Mouse (Mus musculus) midbrain, embryonic 14.5 days (tissue): ENCODE data around the gene Myl7. TPM values are rescaled to one million over a fixed set of nuclear protein-coding genes. Genes with fewer than 3 reads are reported as not detected.
A peak's percentile ranks its signal among the peaks of the same experiment; 100 is the strongest.

Source experiments
- ATAC-seq: fragments of 200-750 bp; cut with Nextera tagmentation; 2 replicates; pipeline ENCODE4 v1.8.0; 2017; ENCODE audit warnings: moderate number of reproducible peaks, moderate library complexity; ENCODE audit not compliant: low FRiP score, low TSS enrichment
- DNase-seq: peaks from one replicate; pipeline ENCODE4 v3.0.0-alpha.2; 2015
- H3K27ac ChIP-seq: fragments of 300-500 bp; sonication (generic); replicated peaks from 2 replicates; pipeline ENCODE4 v1.5.1; 2014; ENCODE audit warnings: mild to moderate bottlenecking, low read depth, low read length, moderate library complexity
- H3K27me3 ChIP-seq: fragments of 300-500 bp; sonication (generic); 2 replicates; pipeline ENCODE4 v1.6.1; 2014; ENCODE audit warnings: low read length, control low read depth, mixed read lengths; ENCODE audit not compliant: control insufficient read depth, insufficient read depth
- H3K36me3 ChIP-seq: fragments of 300-500 bp; sonication (generic); 2 replicates; pipeline ENCODE4 v1.6.1; 2014; ENCODE audit warnings: low read length, control low read depth; ENCODE audit not compliant: control insufficient read depth, insufficient read depth
- H3K4me1 ChIP-seq: fragments of 300-500 bp; sonication (generic); 2 replicates; pipeline ENCODE4 v1.6.1; 2014; ENCODE audit warnings: mild to moderate bottlenecking, antibody characterized with exemption, low read length, control low read depth; ENCODE audit not compliant: control insufficient read depth, insufficient read depth
- H3K4me2 ChIP-seq: fragments of 300-500 bp; sonication (generic); 2 replicates; pipeline ENCODE4 v1.6.1; 2014; ENCODE audit warnings: mild to moderate bottlenecking, low read length, moderate library complexity
- H3K4me3 ChIP-seq: fragments of 300-500 bp; sonication (generic); replicated peaks from 2 replicates; pipeline ENCODE4 v1.5.1; 2014; ENCODE audit warnings: low read depth, low read length
- H3K9ac ChIP-seq: fragments of 300-500 bp; sonication (generic); replicated peaks from 2 replicates; pipeline ENCODE4 v1.6.1; 2014; ENCODE audit warnings: mild to moderate bottlenecking, low read length, moderate library complexity
- H3K9me3 ChIP-seq: fragments of 300-500 bp; sonication (generic); 2 replicates; pipeline ENCODE4 v1.6.1; 2016; ENCODE audit warnings: low read length, control low read depth, mixed read lengths; ENCODE audit not compliant: control insufficient read depth
- WGBS: fragments of 180-500 bp; shearing (Covaris S2); extraction: QIAGEN DNeasy Blood & Tissue Kit; methylation state at CpG from one replicate; pipeline ENCODE4 v1.1.7; 2014; 5-methylcytosine and 5-hydroxymethylcytosine counted together
- polyA plus RNA-seq: library from polyadenylated mRNA; unstranded; fragments of >200 nt; fragmentation: Nextera tagmentation; extraction: Ambion mirVana; gene quantifications from 2 replicates; pipeline ENCODE4 v1.2.1, GENCODE M21; 2014

The Myl7 gene
- polyA plus RNA-seq, 1 experiment from 2014 or later = not detected

- Histone ChIP-seq H3K4me1 (no peaks in the 10 kb centered on the region), H3K4me2 (no peak overlapping the region), H3K9me3 (no peaks in the 10 kb centered on the region), H3K36me3 (no peaks in the 10 kb centered on the region), H3K4me3 (no peak overlapping the region), H3K9ac (no peak overlapping the region), H3K27ac (no peak overlapping the region), H3K27me3 (no peaks in the 10 kb centered on the region; the same call in 1 of the 2 replicates)
- no peak for DNase-seq
- ATAC-seq = no peak
- WGBS = 43% methylated on average over 7 of the region's 7 CpGs
These were observed 42.7 kb downstream of the Myl7 start for GRCm38 (mm10) chr11:5855902-5856301.

- H3K27ac ChIP-seq = no peak overlapping the region
- no peak overlapping the region for H3K4me2 ChIP-seq
- no peak overlapping the region for H3K9ac ChIP-seq
- no peak for ATAC-seq
- DNase-seq = no peak
- no peaks in the 10 kb centered on the region for H3K4me1 ChIP-seq
- no peak overlapping the region for H3K4me3 ChIP-seq
- no peaks in the 10 kb centered on the region for H3K36me3 ChIP-seq
- no peaks in the 10 kb centered on the region; the same call in 1 of the 2 replicates for H3K27me3 ChIP-seq
- no peaks in the 10 kb centered on the region for H3K9me3 ChIP-seq
These were observed 43.1 kb downstream of the Myl7 start for GRCm38 (mm10) chr11:5855481-5855880.

DNA sequence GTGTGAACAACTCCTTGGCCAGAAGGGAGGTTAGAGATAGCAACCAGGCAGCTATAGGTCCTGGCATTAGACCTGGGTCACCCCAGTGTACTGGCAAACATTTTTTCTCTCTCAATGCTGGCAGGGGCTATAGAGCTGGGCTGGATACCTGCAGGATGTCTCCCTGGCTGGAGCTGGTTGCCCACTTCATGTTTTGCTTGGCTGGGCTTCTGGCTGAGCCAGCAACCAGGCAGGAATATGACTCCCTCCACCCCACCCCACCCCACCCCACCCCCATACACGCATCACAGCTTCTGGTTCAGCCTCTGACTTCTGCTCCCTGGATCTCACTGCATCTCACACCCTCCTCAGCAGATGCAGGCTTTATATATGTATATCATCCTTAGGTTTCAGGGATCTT, 46.3 kb downstream of the Myl7 start:
- 50% methylated on average over 1 of the region's 1 CpGs for WGBS
- H3K27me3 ChIP-seq = no peaks in the 10 kb centered on the region
- no peak for ATAC-seq
- no peak overlapping the region for H3K4me3 ChIP-seq
- H3K27ac ChIP-seq = no peak overlapping the region
- no peaks in the 10 kb centered on the region; the same call in 1 of the 2 replicates for H3K4me1 ChIP-seq
- H3K36me3 ChIP-seq = no peaks in the 10 kb centered on the region
- H3K9me3 ChIP-seq = no peaks in the 10 kb centered on the region
- no peak overlapping the region for H3K4me2 ChIP-seq
- no peak for DNase-seq
- H3K9ac ChIP-seq = no peak overlapping the region

DNA sequence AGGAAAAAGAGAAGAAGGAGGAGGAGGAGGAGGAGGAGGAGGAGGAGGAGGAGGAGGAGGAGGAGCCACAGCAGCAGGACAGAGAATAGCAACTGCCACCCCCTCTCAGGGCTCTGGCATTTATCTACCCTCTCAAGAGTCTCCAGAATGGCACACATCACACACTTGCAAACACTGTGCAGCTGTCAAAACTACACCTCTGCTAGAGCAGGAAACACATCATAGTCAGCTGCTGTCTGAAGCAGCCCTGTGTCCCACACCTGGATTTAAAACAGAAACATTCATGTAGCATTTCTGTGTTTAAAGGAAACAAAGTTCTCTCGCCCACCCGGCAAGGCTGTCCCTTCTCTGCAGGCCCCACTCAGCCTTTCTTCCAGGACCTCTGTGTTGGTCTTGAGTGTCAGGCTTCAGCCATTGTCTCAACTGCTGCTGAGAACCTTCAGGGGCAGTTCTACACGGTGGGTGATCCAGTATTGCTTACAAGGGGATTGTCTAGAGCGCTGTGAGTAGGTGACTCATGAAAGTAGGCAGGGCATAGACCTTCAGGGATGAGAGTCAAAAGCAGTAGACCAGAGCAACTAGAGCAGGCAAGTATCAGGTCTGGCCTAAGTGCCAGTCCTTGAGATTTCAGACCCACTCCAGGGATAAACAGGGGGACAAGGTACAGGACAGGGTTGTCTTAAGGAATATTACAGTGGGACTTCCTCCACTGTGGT, 47.4 kb downstream of the Myl7 start:
- ATAC-seq = no peak
- H3K27ac ChIP-seq = no peak overlapping the region
- H3K9ac ChIP-seq = no peak overlapping the region
- H3K4me3 ChIP-seq = no peak overlapping the region
- no peak overlapping the region for H3K4me2 ChIP-seq
- 66% methylated on average over 4 of the region's 4 CpGs for WGBS
- H3K4me1 ChIP-seq = no peaks in the 10 kb centered on the region; the same call in 1 of the 2 replicates
- H3K27me3 ChIP-seq = no peaks in the 10 kb centered on the region
- DNase-seq = no peak
- H3K36me3 ChIP-seq = no peaks in the 10 kb centered on the region
- no peaks in the 10 kb centered on the region for H3K9me3 ChIP-seq

- Histone ChIP-seq H3K9ac (no peak overlapping the region), H3K4me3 (no peak overlapping the region), H3K4me1 (no peaks in the 10 kb centered on the region; the same call in 1 of the 2 replicates), H3K27me3 (no peaks in the 10 kb centered on the region), H3K9me3 (no peaks in the 10 kb centered on the region), H3K36me3 (no peaks in the 10 kb centered on the region), H3K27ac (no peak overlapping the region), H3K4me2 (no peak overlapping the region)
- no peak for DNase-seq
- no peak for ATAC-seq
- WGBS = 84% methylated on average over 5 of the region's 5 CpGs
These were observed 48.1 kb downstream of the Myl7 start for GRCm38 (mm10) chr11:5850452-5850851.

DNA sequence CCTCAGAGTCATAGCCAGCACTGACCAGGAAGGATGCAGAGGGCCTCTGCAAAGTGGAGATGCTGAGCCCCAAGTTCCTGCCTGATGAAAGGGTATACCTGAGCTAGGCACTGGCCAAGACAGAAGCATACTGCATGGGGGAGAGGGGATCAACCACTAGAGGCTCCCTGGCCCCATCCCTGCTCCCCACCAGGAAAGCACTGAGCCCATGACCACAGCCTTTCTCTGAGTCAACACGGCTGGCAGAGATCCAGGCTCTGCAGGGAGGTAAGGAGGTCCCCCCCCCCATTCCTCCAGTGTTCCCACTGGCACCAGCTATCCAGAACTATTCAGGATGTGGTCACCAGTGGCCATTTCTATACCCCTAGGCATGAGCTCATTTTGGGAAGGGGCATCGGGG, 49.3 kb downstream of the Myl7 start:
- Histone ChIP-seq H3K9me3 (no peaks in the 10 kb centered on the region), H3K9ac (no peak overlapping the region), H3K36me3 (no peaks in the 10 kb centered on the region), H3K4me2 (no peak overlapping the region), H3K4me1 (no peaks in the 10 kb centered on the region; the same call in 1 of the 2 replicates), H3K27me3 (no peaks in the 10 kb centered on the region), H3K4me3 (no peak overlapping the region), H3K27ac (no peak overlapping the region)
- DNase-seq = peak; percentile 22
- ATAC-seq = no peak
- 63% methylated on average over 2 of the region's 2 CpGs for WGBS

DNA sequence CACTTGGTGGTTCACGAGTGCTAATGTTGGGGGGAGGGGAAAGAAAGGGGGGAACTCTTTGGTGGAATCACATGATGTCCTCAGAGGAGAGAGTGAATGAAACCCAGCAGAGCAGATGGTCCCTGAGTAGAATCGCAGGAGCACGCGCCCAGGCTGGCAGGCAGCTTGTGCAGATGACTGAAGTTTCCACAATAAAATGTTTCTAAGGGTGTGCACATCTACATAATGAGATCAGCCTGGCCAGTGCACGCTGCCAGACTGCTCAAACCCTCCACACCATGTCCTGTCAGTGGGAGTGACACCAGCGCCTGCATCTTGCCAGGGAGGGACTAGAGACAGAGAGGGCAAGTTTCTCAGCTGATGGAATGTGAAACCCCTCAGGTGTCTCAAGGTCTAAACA, 49.8 kb downstream of the Myl7 start:
- H3K9ac ChIP-seq = no peak overlapping the region
- no peaks in the 10 kb centered on the region for H3K9me3 ChIP-seq
- no peak overlapping the region for H3K4me3 ChIP-seq
- no peak overlapping the region for H3K4me2 ChIP-seq
- WGBS = 31% methylated on average over 6 of the region's 6 CpGs
- peak; percentile 50; the same call in 1 of the 2 replicates for ATAC-seq
- peak; percentile 35 for DNase-seq
- no peak overlapping the region for H3K27ac ChIP-seq
- no peaks in the 10 kb centered on the region for H3K27me3 ChIP-seq
- no peaks in the 10 kb centered on the region for H3K36me3 ChIP-seq
- no peaks in the 10 kb centered on the region; the same call in 1 of the 2 replicates for H3K4me1 ChIP-seq

GRCm38 (mm10) chr11:5846639-5847345, 51.8 kb downstream of the Myl7 start:
- Histone ChIP-seq H3K27me3 (no peaks in the 10 kb centered on the region), H3K4me3 (no peak overlapping the region), H3K9me3 (no peaks in the 10 kb centered on the region), H3K4me1 (no peaks in the 10 kb centered on the region; the same call in 1 of the 2 replicates), H3K4me2 (no peak overlapping the region), H3K27ac (no peak overlapping the region), H3K36me3 (no peaks in the 10 kb centered on the region), H3K9ac (no peak overlapping the region)
- no peak for ATAC-seq
- WGBS = 76% methylated on average over 7 of the region's 7 CpGs
- DNase-seq = no peak
